Mouse (Mus musculus) intestine, postnatal 0 days (tissue): ENCODE data around the gene Grid1. TPM values are rescaled to one million over a fixed set of nuclear protein-coding genes. Genes with fewer than 3 reads are reported as not detected.

ENCODE experiments used
- ATAC-seq: fragments of 200-750 bp; cut with Nextera tagmentation; 2 replicates; pipeline ENCODE4 v1.8.0; 2017; ENCODE audit warnings: mild to moderate bottlenecking, moderate TSS enrichment, moderate library complexity
- H3K27ac ChIP-seq: fragments of 300-500 bp; sonication (generic); 2 replicates; pipeline ENCODE4 v1.5.1; 2014; ENCODE audit warnings: mild to moderate bottlenecking, low read depth, low read length, moderate library complexity
- H3K27me3 ChIP-seq: fragments of 300-500 bp; sonication (generic); replicated peaks from 2 replicates; pipeline ENCODE4 v1.6.1; 2014; ENCODE audit warnings: low read length, mixed read lengths; ENCODE audit not compliant: control insufficient read depth, insufficient read depth
- H3K36me3 ChIP-seq: fragments of 300-500 bp; sonication (generic); 2 replicates; pipeline ENCODE4 v1.6.1; 2014; ENCODE audit warnings: mild to moderate bottlenecking, moderate library complexity; ENCODE audit not compliant: control insufficient read depth, insufficient read depth
- H3K4me1 ChIP-seq: fragments of 300-500 bp; sonication (generic); replicated peaks from 2 replicates; pipeline ENCODE4 v1.6.1; 2014; ENCODE audit warnings: antibody characterized with exemption, low read length, mixed read lengths; ENCODE audit not compliant: control insufficient read depth, insufficient read depth
- H3K4me2 ChIP-seq: fragments of 300-500 bp; sonication (generic); replicated peaks from 2 replicates; pipeline ENCODE4 v1.6.1; 2014; ENCODE audit warnings: low read depth, mild to moderate bottlenecking, moderate library complexity
- H3K4me3 ChIP-seq: fragments of 300-500 bp; sonication (generic); 2 replicates; pipeline ENCODE4 v1.5.1; 2014; ENCODE audit warnings: low read depth, low read length
- H3K9ac ChIP-seq: fragments of 300-500 bp; sonication (generic); 2 replicates; pipeline ENCODE4 v1.6.1; 2014; ENCODE audit warnings: mild to moderate bottlenecking, low read depth, low read length
- H3K9me3 ChIP-seq: fragments of 300-500 bp; sonication (generic); 2 replicates; pipeline ENCODE4 v1.6.1; 2016; ENCODE audit warnings: mixed run types; ENCODE audit not compliant: control insufficient read depth
- CTCF ChIP-seq: sonication (generic); IDR thresholded peaks from 2 replicates; pipeline ENCODE4 v1.5.1; 2016; ENCODE audit warnings: low read depth, mild to moderate bottlenecking, control low read depth, antibody characterized with exemption, moderate library complexity
- WGBS: fragments of 180-500 bp; shearing (Covaris S2); extraction: QIAGEN DNeasy Blood & Tissue Kit; methylation state at CpG from one replicate; pipeline ENCODE4 v1.1.7; 2014; 5-methylcytosine and 5-hydroxymethylcytosine counted together
- polyA plus RNA-seq: library from polyadenylated mRNA; unstranded; fragments of >200 nt; fragmentation: Nextera tagmentation; extraction: Ambion mirVana; gene quantifications from 2 replicates; pipeline ENCODE4 v1.2.1, GENCODE M21; 2015

Grid1 gene
- polyA plus RNA-seq, 1 experiment from 2014 or later, result 0.12 TPM

- no peak overlapping the region for H3K9ac ChIP-seq
- H3K4me2 ChIP-seq, result no peak overlapping the region
- no peak overlapping the region for H3K27ac ChIP-seq
- TF ChIP-seq CTCF, result no peak
- no peak for ATAC-seq
- H3K4me3 ChIP-seq, result no peak overlapping the region
- H3K4me1 ChIP-seq, result no peaks in the 10 kb centered on the region
- no peaks in the 10 kb centered on the region for H3K9me3 ChIP-seq
- WGBS, result 85% methylated on average over 1 of the region's 1 CpGs
- H3K36me3 ChIP-seq, result no peaks in the 10 kb centered on the region
- no peaks in the 10 kb centered on the region for H3K27me3 ChIP-seq
Measured at GRCm38 (mm10) chr14:34955689-34956088, 135.8 kb downstream of the Grid1 start.

- H3K4me3 ChIP-seq, result no peak overlapping the region
- TF ChIP-seq CTCF, result no peak
- H3K9ac ChIP-seq, result no peak overlapping the region
- no peaks in the 10 kb centered on the region for H3K27me3 ChIP-seq
- no peaks in the 10 kb centered on the region for H3K9me3 ChIP-seq
- no peak for ATAC-seq
- H3K4me1 ChIP-seq, result no peaks in the 10 kb centered on the region
- WGBS, result 73% methylated on average over 6 of the region's 6 CpGs
- H3K4me2 ChIP-seq, result no peak overlapping the region
- H3K36me3 ChIP-seq, result no peaks in the 10 kb centered on the region
- H3K27ac ChIP-seq, result no peak overlapping the region
Measured at GRCm38 (mm10) chr14:34960227-34960626, 140.3 kb downstream of the Grid1 start.

- H3K27ac ChIP-seq, result no peak overlapping the region
- H3K4me2 ChIP-seq, result no peak overlapping the region
- WGBS, result 87% methylated on average over 4 of the region's 4 CpGs
- no peak overlapping the region for H3K9ac ChIP-seq
- no peak overlapping the region for H3K4me3 ChIP-seq
- no peaks in the 10 kb centered on the region for H3K9me3 ChIP-seq
- no peak for TF ChIP-seq CTCF
- H3K36me3 ChIP-seq, result no peaks in the 10 kb centered on the region
- no peaks in the 10 kb centered on the region for H3K4me1 ChIP-seq
- no peak for ATAC-seq
- H3K27me3 ChIP-seq, result no peaks in the 10 kb centered on the region
Measured at GRCm38 (mm10) chr14:34963616-34964168, 143.8 kb downstream of the Grid1 start.

- Histone ChIP-seq H3K4me1 (no peaks in the 10 kb centered on the region), H3K9ac (no peak overlapping the region), H3K36me3 (no peaks in the 10 kb centered on the region), H3K9me3 (no peaks in the 10 kb centered on the region), H3K27ac (no peak overlapping the region), H3K4me2 (no peak overlapping the region), H3K27me3 (no peaks in the 10 kb centered on the region), H3K4me3 (no peak overlapping the region)
- no peak for TF ChIP-seq CTCF
- 47% methylated on average over 6 of the region's 6 CpGs for WGBS
- ATAC-seq, result no peak
Measured at GRCm38 (mm10) chr14:34969102-34969819, 149.4 kb downstream of the Grid1 start.

GRCm38 (mm10) chr14:34972930-34973329 lies 153.0 kb downstream of the Grid1 start:
- TF ChIP-seq CTCF, result no peak
- H3K9ac ChIP-seq, result no peak overlapping the region
- H3K36me3 ChIP-seq, result no peaks in the 10 kb centered on the region
- no peak overlapping the region for H3K4me2 ChIP-seq
- no peak overlapping the region for H3K4me3 ChIP-seq
- H3K27ac ChIP-seq, result no peak overlapping the region
- no peaks in the 10 kb centered on the region for H3K4me1 ChIP-seq
- H3K27me3 ChIP-seq, result no peaks in the 10 kb centered on the region
- WGBS, result 76% methylated on average over 3 of the region's 3 CpGs
- no peaks in the 10 kb centered on the region for H3K9me3 ChIP-seq
- no peak for ATAC-seq

- Histone ChIP-seq H3K27ac (no peak overlapping the region), H3K27me3 (no peaks in the 10 kb centered on the region), H3K36me3 (no peaks in the 10 kb centered on the region), H3K9me3 (no peaks in the 10 kb centered on the region), H3K9ac (no peak overlapping the region), H3K4me1 (no peaks in the 10 kb centered on the region), H3K4me3 (no peak overlapping the region), H3K4me2 (no peak overlapping the region)
- WGBS, result 41% methylated on average over 2 of the region's 2 CpGs
- no peak for ATAC-seq
- no peak for TF ChIP-seq CTCF
Measured at GRCm38 (mm10) chr14:34980756-34981155, 160.8 kb downstream of the Grid1 start.
